Mouse (Mus musculus) liver (tissue): ENCODE measurements around the gene Dtx2.

Experiments used
- DNase-seq: peaks from one replicate; pipeline ENCODE4 v3.0.0-alpha.2; 2020; ENCODE audit warnings: mixed read lengths

The Dtx2 gene

GRCm38 (mm10) chr5:135994725-135995687 is at the start of gene Dtx2:
Gene Dtx2, plus strand, starts transcription at chr5:135994800.
- DNase-seq, result peak; percentile 86

GRCm38 (mm10) chr5:135945916-135946408 is 48.6 kb upstream of the Dtx2 start:
- DNase-seq, result peak; percentile 19

GRCm38 (mm10) chr5:135946621-135947020 is 48.0 kb upstream of the Dtx2 start:
- no peak for DNase-seq

GRCm38 (mm10) chr5:135950710-135951412 is 43.7 kb upstream of the Dtx2 start:
- DNase-seq, result peak; percentile 86

- DNase-seq, result peak; percentile 46
Observed at GRCm38 (mm10) chr5:135951660-135952059, 42.9 kb upstream of the Dtx2 start.

- DNase-seq, result no peak
Observed at GRCm38 (mm10) chr5:135952830-135953229, 41.8 kb upstream of the Dtx2 start.

GRCm38 (mm10) chr5:135956300-135957206 is 38.0 kb upstream of the Dtx2 start:
- no peak for DNase-seq

GRCm38 (mm10) chr5:135957207-135957974 is 37.2 kb upstream of the Dtx2 start:
- peak; percentile 98 for DNase-seq

GRCm38 (mm10) chr5:135958367-135958766 is 36.2 kb upstream of the Dtx2 start:
- DNase-seq, result no peak

GRCm38 (mm10) chr5:135959911-135960310 is 34.7 kb upstream of the Dtx2 start:
- DNase-seq, result peak; percentile 74

GRCm38 (mm10) chr5:135960909-135961635 is 33.5 kb upstream of the Dtx2 start:
- DNase-seq, result peak; percentile 30

GRCm38 (mm10) chr5:135962125-135962491 is 32.5 kb upstream of the Dtx2 start:
- DNase-seq, result no peak

- peak; percentile 100 for DNase-seq
Observed at GRCm38 (mm10) chr5:135962492-135963279, 31.9 kb upstream of the Dtx2 start.

- DNase-seq, result no peak
Observed at GRCm38 (mm10) chr5:135963280-135963627, 31.3 kb upstream of the Dtx2 start.

GRCm38 (mm10) chr5:135965501-135965930 is 29.1 kb upstream of the Dtx2 start:
- peak; percentile 28 for DNase-seq

GRCm38 (mm10) chr5:135966866-135967265 is 27.7 kb upstream of the Dtx2 start:
- DNase-seq, result peak; percentile 50

GRCm38 (mm10) chr5:135968781-135969180 is 25.8 kb upstream of the Dtx2 start:
- DNase-seq, result peak; percentile 73

- DNase-seq, result no peak
Observed at GRCm38 (mm10) chr5:135970247-135970646, 24.4 kb upstream of the Dtx2 start.

- no peak for DNase-seq
Observed at GRCm38 (mm10) chr5:135971876-135972275, 22.7 kb upstream of the Dtx2 start.

GRCm38 (mm10) chr5:135974365-135974764 is 20.2 kb upstream of the Dtx2 start, which contains the start of gene Ssc4d:
Gene Ssc4d, minus strand, starts transcription at chr5:135974531.
- no peak for DNase-seq
